Mouse (Mus musculus) intestine, embryonic 14.5 days (tissue): ENCODE measurements around the gene Frzb. TPM values are rescaled to one million over a fixed set of nuclear protein-coding genes. Genes with fewer than 3 reads are reported as not detected.

Source experiments
- ATAC-seq: fragments of 200-750 bp; cut with Nextera tagmentation; replicated peaks from 2 replicates; pipeline ENCODE4 v1.8.0; 2017; ENCODE audit warnings: low read depth, moderate number of reproducible peaks, moderate TSS enrichment, moderate library complexity; ENCODE audit not compliant: low FRiP score, low TSS enrichment
- DNase-seq: peaks from one replicate; pipeline ENCODE4 v3.0.0-alpha.2; 2018; ENCODE audit warnings: low spot score
- H3K27ac ChIP-seq: fragments of 300-500 bp; sonication (generic); 2 replicates; pipeline ENCODE4 v1.5.1; 2014; ENCODE audit warnings: low read depth, mild to moderate bottlenecking, control low read depth
- H3K27me3 ChIP-seq: fragments of 300-500 bp; sonication (generic); replicated peaks from 2 replicates; pipeline ENCODE4 v1.6.1; 2014; ENCODE audit warnings: low read length, control low read depth; ENCODE audit not compliant: control insufficient read depth, insufficient read depth
- H3K36me3 ChIP-seq: fragments of 300-500 bp; sonication (generic); 2 replicates; pipeline ENCODE4 v1.6.1; 2014; ENCODE audit warnings: low read length, control low read depth; ENCODE audit not compliant: control insufficient read depth, insufficient read depth
- H3K4me1 ChIP-seq: fragments of 300-500 bp; sonication (generic); replicated peaks from 2 replicates; pipeline ENCODE4 v1.6.1; 2014; ENCODE audit warnings: low read length, control low read depth, mixed read lengths; ENCODE audit not compliant: control insufficient read depth, insufficient read depth
- H3K4me2 ChIP-seq: fragments of 300-500 bp; sonication (generic); 2 replicates; pipeline ENCODE4 v1.6.1; 2014; ENCODE audit warnings: low read length
- H3K4me3 ChIP-seq: fragments of 300-500 bp; sonication (generic); 2 replicates; pipeline ENCODE4 v1.5.1; 2014; ENCODE audit warnings: low read depth, low read length, control low read depth, mixed read lengths
- H3K9ac ChIP-seq: fragments of 300-500 bp; sonication (generic); 2 replicates; pipeline ENCODE4 v1.6.1; 2014; ENCODE audit warnings: mild to moderate bottlenecking, low read length
- H3K9me3 ChIP-seq: fragments of 300-500 bp; sonication (generic); 2 replicates; pipeline ENCODE4 v1.6.1; 2016; ENCODE audit warnings: low read length, control low read depth; ENCODE audit not compliant: control insufficient read depth
- WGBS: fragments of 180-500 bp; shearing (Covaris S2); extraction: QIAGEN DNeasy Blood & Tissue Kit; methylation state at CpG from one replicate; pipeline ENCODE4 v1.1.7; 2014; 5-methylcytosine and 5-hydroxymethylcytosine counted together
- polyA plus RNA-seq: library from polyadenylated mRNA; unstranded; fragments of >200 nt; fragmentation: Nextera tagmentation; extraction: Ambion mirVana; gene quantifications from 2 replicates; pipeline ENCODE4 v1.2.1, GENCODE M21; 2014

Gene Frzb
- polyA plus RNA-seq, 1 experiment from 2014 or later, result 1.9 TPM

- WGBS, result 81% methylated on average over 2 of the region's 2 CpGs
- ATAC-seq, result no peak
Observed at GRCm38 (mm10) chr2:80437401-80437800, 10.0 kb downstream of the Frzb start.

GRCm38 (mm10) chr2:80434783-80435572, 12.4 kb downstream of the Frzb start:
- DNase-seq (no peak), ATAC-seq (no peak)
- no peaks in the 10 kb centered on the region; the same call in 1 of the 2 replicates for H3K4me1 ChIP-seq
- H3K27me3 ChIP-seq, result no peaks in the 10 kb centered on the region
- H3K4me2 ChIP-seq, result no peak overlapping the region
- H3K36me3 ChIP-seq, result no peaks in the 10 kb centered on the region
- no peak overlapping the region for H3K9ac ChIP-seq
- no peak overlapping the region for H3K27ac ChIP-seq
- 42% methylated on average over 11 of the region's 11 CpGs for WGBS
- H3K4me3 ChIP-seq, result no peak overlapping the region
- H3K9me3 ChIP-seq, result no peaks in the 10 kb centered on the region

More at GRCm38 (mm10) chr2:80437401-80437800, 10.0 kb downstream of the Frzb start:
- H3K27me3 ChIP-seq, result no peaks in the 10 kb centered on the region
- no peak overlapping the region for H3K9ac ChIP-seq
- DNase-seq, result no peak
- no peaks in the 10 kb centered on the region; the same call in 1 of the 2 replicates for H3K4me1 ChIP-seq
- H3K27ac ChIP-seq, result no peak overlapping the region
- H3K4me2 ChIP-seq, result no peak overlapping the region
- no peaks in the 10 kb centered on the region for H3K9me3 ChIP-seq
- no peak overlapping the region for H3K4me3 ChIP-seq
- no peaks in the 10 kb centered on the region for H3K36me3 ChIP-seq

GRCm38 (mm10) chr2:80433254-80433876, 14.1 kb downstream of the Frzb start:
- WGBS, result 88% methylated on average over 6 of the region's 6 CpGs
- Histone ChIP-seq H3K36me3 (no peaks in the 10 kb centered on the region), H3K4me3 (no peak overlapping the region), H3K9me3 (no peaks in the 10 kb centered on the region), H3K4me1 (no peaks in the 10 kb centered on the region; the same call in 1 of the 2 replicates), H3K9ac (no peak overlapping the region), H3K4me2 (no peak overlapping the region), H3K27ac (no peak overlapping the region), H3K27me3 (no peaks in the 10 kb centered on the region)
- DNase-seq (no peak), ATAC-seq (no peak)

GRCm38 (mm10) chr2:80430357-80431053, 16.9 kb downstream of the Frzb start:
- DNase-seq (no peak), ATAC-seq (no peak)
- Histone ChIP-seq H3K4me2 (no peak overlapping the region), H3K9ac (no peak overlapping the region), H3K36me3 (no peaks in the 10 kb centered on the region), H3K4me1 (no peaks in the 10 kb centered on the region; the same call in 1 of the 2 replicates), H3K27me3 (no peaks in the 10 kb centered on the region), H3K27ac (no peak overlapping the region), H3K4me3 (no peak overlapping the region), H3K9me3 (no peaks in the 10 kb centered on the region)
- 42% methylated on average over 1 of the region's 1 CpGs for WGBS

GRCm38 (mm10) chr2:80423116-80423515, 24.3 kb downstream of the Frzb start:
- Histone ChIP-seq H3K9ac (no peak overlapping the region), H3K4me2 (no peak overlapping the region), H3K4me3 (no peak overlapping the region), H3K9me3 (no peaks in the 10 kb centered on the region), H3K4me1 (no peaks in the 10 kb centered on the region), H3K27me3 (no peaks in the 10 kb centered on the region), H3K36me3 (no peaks in the 10 kb centered on the region), H3K27ac (no peak overlapping the region)
- no peak for ATAC-seq
- DNase-seq, result no peak
- 98% methylated on average over 5 of the region's 5 CpGs for WGBS

- Histone ChIP-seq H3K4me2 (no peak overlapping the region), H3K4me1 (no peaks in the 10 kb centered on the region), H3K36me3 (no peaks in the 10 kb centered on the region), H3K27ac (no peak overlapping the region), H3K4me3 (no peak overlapping the region), H3K9ac (no peak overlapping the region), H3K9me3 (no peaks in the 10 kb centered on the region), H3K27me3 (no peaks in the 10 kb centered on the region)
- 79% methylated on average over 1 of the region's 1 CpGs for WGBS
- DNase-seq (no peak), ATAC-seq (no peak)
Observed at GRCm38 (mm10) chr2:80421990-80422389, 25.4 kb downstream of the Frzb start.

- H3K27me3 ChIP-seq, result no peaks in the 10 kb centered on the region
- WGBS, result 90% methylated on average over 6 of the region's 6 CpGs
- ATAC-seq (no peak), DNase-seq (no peak)
- H3K27ac ChIP-seq, result no peak overlapping the region
- H3K9ac ChIP-seq, result no peak overlapping the region
- H3K4me3 ChIP-seq, result no peak overlapping the region
- H3K4me1 ChIP-seq, result no peaks in the 10 kb centered on the region
- H3K4me2 ChIP-seq, result no peak overlapping the region
- no peaks in the 10 kb centered on the region for H3K36me3 ChIP-seq
- H3K9me3 ChIP-seq, result no peaks in the 10 kb centered on the region
Observed at GRCm38 (mm10) chr2:80416286-80416685, 31.1 kb downstream of the Frzb start.

GRCm38 (mm10) chr2:80414387-80414786, 33.0 kb downstream of the Frzb start:
- Histone ChIP-seq H3K36me3 (no peaks in the 10 kb centered on the region), H3K27me3 (no peaks in the 10 kb centered on the region), H3K4me2 (no peak overlapping the region), H3K9me3 (no peaks in the 10 kb centered on the region), H3K4me3 (no peak overlapping the region), H3K4me1 (no peaks in the 10 kb centered on the region), H3K9ac (no peak overlapping the region), H3K27ac (no peak overlapping the region)
- WGBS, result 71% methylated on average over 3 of the region's 3 CpGs
- ATAC-seq, result no peak
- no peak for DNase-seq
